Mouse (Mus musculus) MN1 (cell line): ENCODE measurements around the gene Hnrnph1.
A peak's percentile ranks its signal among the peaks of the same experiment; 100 is the strongest.

Experiments used
- DNase-seq: peaks from one replicate; pipeline ENCODE4 v3.0.0-alpha.2; 2016; ENCODE audit warnings: low spot score

Gene Hnrnph1

GRCm38 (mm10) chr11:50373086-50373485 lies 3.7 kb upstream of the Hnrnph1 start:
- DNase-seq: no peak

GRCm38 (mm10) chr11:50373621-50374020 lies 3.2 kb upstream of the Hnrnph1 start:
- no peak for DNase-seq

- DNase-seq: no peak
Measured at GRCm38 (mm10) chr11:50374286-50375015, 2.3 kb upstream of the Hnrnph1 start.

- DNase-seq: no peak
Measured at GRCm38 (mm10) chr11:50375421-50375820, 1.4 kb upstream of the Hnrnph1 start.

GRCm38 (mm10) chr11:50376156-50376790 lies 517 bp upstream of the Hnrnph1 start:
- DNase-seq: no peak

- peak; percentile 93 for DNase-seq
Measured at GRCm38 (mm10) chr11:50377892-50378684, 1.3 kb downstream of the Hnrnph1 start.

- no peak for DNase-seq
Measured at GRCm38 (mm10) chr11:50379023-50379752, 2.4 kb downstream of the Hnrnph1 start.

- DNase-seq: no peak
Measured at GRCm38 (mm10) chr11:50381311-50381710, 4.5 kb downstream of the Hnrnph1 start.

- DNase-seq: no peak
Measured at GRCm38 (mm10) chr11:50387167-50387679, 10.4 kb downstream of the Hnrnph1 start.

- DNase-seq: no peak
Measured at GRCm38 (mm10) chr11:50387697-50388096, 10.9 kb downstream of the Hnrnph1 start.

GRCm38 (mm10) chr11:50388217-50388929 lies 11.6 kb downstream of the Hnrnph1 start:
- no peak for DNase-seq

GRCm38 (mm10) chr11:50389011-50389410 lies 12.2 kb downstream of the Hnrnph1 start:
- no peak for DNase-seq

GRCm38 (mm10) chr11:50389616-50390015 lies 12.8 kb downstream of the Hnrnph1 start:
- no peak for DNase-seq

- DNase-seq: no peak
Measured at GRCm38 (mm10) chr11:50391272-50391960, 14.6 kb downstream of the Hnrnph1 start.

- no peak for DNase-seq
Measured at GRCm38 (mm10) chr11:50393306-50393705, 16.5 kb downstream of the Hnrnph1 start.

- DNase-seq: no peak
Measured at GRCm38 (mm10) chr11:50394731-50395130, 17.9 kb downstream of the Hnrnph1 start.

- DNase-seq: no peak
Measured at GRCm38 (mm10) chr11:50396766-50397307, 20.0 kb downstream of the Hnrnph1 start.

GRCm38 (mm10) chr11:50397316-50397715 lies 20.5 kb downstream of the Hnrnph1 start:
- DNase-seq: no peak

GRCm38 (mm10) chr11:50398803-50399202 lies 22.0 kb downstream of the Hnrnph1 start:
- DNase-seq: no peak

- DNase-seq: no peak
Measured at GRCm38 (mm10) chr11:50402481-50402880, 25.7 kb downstream of the Hnrnph1 start.
